15 mouse cellular contexts compared by ENCODE assay signal in genomic region chr9:103424869-103425268, GRCm38 (mm10). TPM values are rescaled to one million over a fixed set of nuclear protein-coding genes. Genes with fewer than 3 reads are reported as not detected.
DNase-seq lines count a peak whose midpoint lies in the region; ATAC-seq and TF ChIP-seq lines count a peak whose summit lies in the region.
"Had no signal": no experiment of that assay in that cellular context is flagged by ENCODE, and none has a peak within 500 bp of the region (broad histone marks: within the 10 kb centered on the region; RNA-seq: fewer than 3 reads in every experiment).

No protein-coding gene starts in this region.

- peak overlapping the region; percentile 94 for H3K4me2 ChIP-seq in CH12.LX (ENCODE audit: insufficient read depth, low read depth, poor library complexity, severe bottlenecking)
- H3K4me2 ChIP-seq in liver, embryonic 11.5 days, result 0 out of 2 replicates have a peak overlapping the region, but pooled peaks have one; percentile 3
- H3K4me2 ChIP-seq in midbrain, embryonic 14.5 days (ENCODE audit: low read length), result no peak overlapping the region
- H3K4me2 ChIP-seq: limb, embryonic 13.5 days; neural tube, embryonic 15.5 days had no signal

- H3K4me3 ChIP-seq in CH12.LX (replicated peaks in 1 of 3; ENCODE audit: low read depth in 2 of 3, low read length in 2 of 3, poor library complexity in 1 of 3), result peak overlapping the region; percentile 50 to 57 (median 51)
- no peak overlapping the region for H3K4me3 ChIP-seq in liver, embryonic 11.5 days (ENCODE audit: low read depth, low read length)
- peak overlapping the region; percentile 37; the same call in 1 of the 2 replicates for H3K4me3 ChIP-seq in spleen, adult 2 months (ENCODE audit: extremely low read depth, insufficient read depth, insufficient read length)
- no peak overlapping the region for H3K4me3 ChIP-seq in kidney, adult 2 months (ENCODE audit: insufficient read depth, low read depth, low read length)
- H3K4me3 ChIP-seq in midbrain, embryonic 14.5 days (replicated peaks; ENCODE audit: low read depth, low read length), result no peak overlapping the region
- H3K4me3 ChIP-seq: limb, embryonic 13.5 days; neural tube, embryonic 15.5 days had no signal

- peak; percentile 94 for DNase-seq in 416B (ENCODE audit: low read depth)
- peak; percentile 95 for DNase-seq in CH12.LX (ENCODE audit: extremely low read depth)
- no peak for DNase-seq in liver, embryonic 11.5 days (ENCODE audit: low spot score)
- peak; percentile 49 to 68 for DNase-seq in spleen, adult 2 months (ENCODE audit: low read depth in 1 of 2, low spot score in 2 of 2)
- no peak for DNase-seq in kidney, adult 2 months
- DNase-seq in midbrain, embryonic 14.5 days, result no peak
- no peak for DNase-seq in lung, postnatal 10 days
- DNase-seq: adrenal gland, postnatal 14 days; cerebellum, adult 2 months; kidney, adult 11 months; layer of hippocampus, adult 9-11 months had no signal

- dilution Hi-C loops in CH12.LX (cut with MboI; ENCODE audit: extremely low pct_ligation_motif_present, extremely low pct_unique_long_range_greater_than_20kb, low sequenced_read_pairs), result no loop called here

- H3K27me3 ChIP-seq in CH12.LX (replicated peaks), result no peaks in the 10 kb centered on the region
- H3K27me3 ChIP-seq in liver, embryonic 11.5 days (replicated peaks; ENCODE audit: control insufficient read depth, insufficient read depth, low read length), result no peaks in the 10 kb centered on the region
- H3K27me3 ChIP-seq in spleen, adult 2 months (ENCODE audit: control insufficient read depth, insufficient read depth, low read length), result no peaks in the 10 kb centered on the region
- H3K27me3 ChIP-seq in kidney, adult 2 months (replicated peaks; ENCODE audit: control insufficient read depth, insufficient read depth, low read length), result no peaks in the 10 kb centered on the region; the same call in 1 of the 2 replicates
- H3K27me3 ChIP-seq in midbrain, embryonic 14.5 days (ENCODE audit: control insufficient read depth, insufficient read depth, low read length), result no peaks in the 10 kb centered on the region
- H3K27me3 ChIP-seq: neural tube, embryonic 15.5 days had no signal

- WGBS in liver, embryonic 11.5 days, result 40% methylated on average over 11 of the region's 11 CpGs
- 4% methylated on average over 11 of the region's 11 CpGs for WGBS in spleen, adult 2 months
- 62% methylated on average over 11 of the region's 11 CpGs for WGBS in kidney, adult 2 months
- WGBS in midbrain, embryonic 14.5 days, result 89% methylated on average over 11 of the region's 11 CpGs

- no peaks in the 10 kb centered on the region for H3K79me2 ChIP-seq in CH12.LX (replicated peaks; ENCODE audit: control insufficient read depth, extremely low read depth, insufficient read depth, poor library complexity, severe bottlenecking)

- peaks cover 0 to 8% of the 10 kb centered on the region in 2 experiments for H3K36me3 ChIP-seq in CH12.LX (replicated peaks in 1 of 2; ENCODE audit: control insufficient read depth in 1 of 2, insufficient read depth in 1 of 2, low read length in 1 of 2)
- no peaks in the 10 kb centered on the region for H3K36me3 ChIP-seq in liver, embryonic 11.5 days (ENCODE audit: control insufficient read depth, insufficient read depth, low read length)
- H3K36me3 ChIP-seq in spleen, adult 2 months (ENCODE audit: control insufficient read depth, insufficient read depth, low read length), result no peaks in the 10 kb centered on the region
- no peaks in the 10 kb centered on the region for H3K36me3 ChIP-seq in kidney, adult 2 months (ENCODE audit: control insufficient read depth, insufficient read depth, low read length)
- H3K36me3 ChIP-seq in midbrain, embryonic 14.5 days (ENCODE audit: control insufficient read depth, insufficient read depth, low read length), result no peaks in the 10 kb centered on the region
- H3K36me3 ChIP-seq: limb, embryonic 13.5 days; neural tube, embryonic 15.5 days had no signal

- H3K9me3 ChIP-seq in CH12.LX (replicated peaks; ENCODE audit: low read length), result no peaks in the 10 kb centered on the region
- no peaks in the 10 kb centered on the region for H3K9me3 ChIP-seq in liver, embryonic 11.5 days (ENCODE audit: control insufficient read depth, low read length)
- no peaks in the 10 kb centered on the region for H3K9me3 ChIP-seq in midbrain, embryonic 14.5 days (ENCODE audit: control insufficient read depth, low read length)
- H3K9me3 ChIP-seq: limb, embryonic 13.5 days; neural tube, embryonic 15.5 days had no signal

- ATAC-seq in liver, embryonic 11.5 days (replicated peaks; ENCODE audit: low FRiP score), result no peak
- ATAC-seq in midbrain, embryonic 14.5 days (ENCODE audit: low FRiP score, low TSS enrichment), result no peak
- no peak for ATAC-seq in erythroblast, adult 5-6 weeks (replicated peaks; ENCODE audit: low FRiP score, poor library complexity, severe bottlenecking)

- H3K9ac ChIP-seq in CH12.LX (ENCODE audit: insufficient read depth, low read depth), result peak overlapping the region; percentile 42
- no peak overlapping the region for H3K9ac ChIP-seq in liver, embryonic 11.5 days (ENCODE audit: low read depth, low read length)
- H3K9ac ChIP-seq in midbrain, embryonic 14.5 days (replicated peaks; ENCODE audit: low read length), result no peak overlapping the region
- H3K9ac ChIP-seq: limb, embryonic 13.5 days; neural tube, embryonic 15.5 days had no signal

- TF ChIP-seq CTCF in CH12.LX (conservative IDR thresholded peaks at IDR 0.05 in 1 of 2, IDR thresholded peaks at IDR 0.05 in 1 of 2; ENCODE audit: low read depth in 2 of 2, low read length in 2 of 2), result no peak
- TF ChIP-seq CTCF in spleen, adult 2 months (IDR thresholded peaks at IDR 0.05; ENCODE audit: extremely low read depth, insufficient read depth, insufficient read length, insufficient replicate concordance), result no peak
- no peak for TF ChIP-seq CTCF in kidney, adult 2 months (conservative IDR thresholded peaks at IDR 0.05; ENCODE audit: insufficient read depth, insufficient read length, low read depth, low read length)

- no peak for TF ChIP-seq POLR2A in CH12.LX (IDR thresholded peaks at IDR 0.05; ENCODE audit: low read depth, low read length)
- no peak for TF ChIP-seq POLR2A in spleen, adult 2 months (IDR thresholded peaks at IDR 0.05; ENCODE audit: low read depth, low read length)
- TF ChIP-seq POLR2A in kidney, adult 2 months (IDR thresholded peaks at IDR 0.05; ENCODE audit: low read depth, low read length), result no peak

- TF ChIP-seq RAD21 in CH12.LX (IDR thresholded peaks at IDR 0.05; ENCODE audit: low read depth, low read length), result no peak

- H3K27ac ChIP-seq in CH12.LX (ENCODE audit: insufficient read depth, low read depth), result peak overlapping the region; percentile 82
- H3K27ac ChIP-seq in liver, embryonic 11.5 days (ENCODE audit: low read depth, low read length), result no peak overlapping the region
- peak overlapping the region; percentile 74; the same call in 1 of the 2 replicates for H3K27ac ChIP-seq in spleen, adult 2 months (ENCODE audit: insufficient read depth, low read length)
- no peak overlapping the region for H3K27ac ChIP-seq in kidney, adult 2 months (ENCODE audit: insufficient read depth, low read depth, low read length)
- no peak overlapping the region for H3K27ac ChIP-seq in midbrain, embryonic 14.5 days (replicated peaks; ENCODE audit: low read depth, low read length)
- H3K27ac ChIP-seq: limb, embryonic 13.5 days; neural tube, embryonic 15.5 days had no signal

- TF ChIP-seq EP300 in CH12.LX (IDR thresholded peaks at IDR 0.05; ENCODE audit: low read length), result peak; percentile 91

- H3K4me1 ChIP-seq in CH12.LX (ENCODE audit: control insufficient read depth in 1 of 2, insufficient read depth in 2 of 2), result peaks cover 28 to 64% of the 10 kb centered on the region in 2 experiments
- no peaks in the 10 kb centered on the region; the same call in 1 of the 2 replicates for H3K4me1 ChIP-seq in liver, embryonic 11.5 days (replicated peaks; ENCODE audit: control insufficient read depth, insufficient read depth, low read length)
- peaks cover 16% of the 10 kb centered on the region; the same call in 1 of the 2 replicates for H3K4me1 ChIP-seq in spleen, adult 2 months (ENCODE audit: control insufficient read depth, insufficient read depth, insufficient read length)
- H3K4me1 ChIP-seq in kidney, adult 2 months (ENCODE audit: control insufficient read depth, insufficient read depth, low read length), result no peaks in the 10 kb centered on the region
- peaks cover 12% of the 10 kb centered on the region; the same call in 1 of the 2 replicates for H3K4me1 ChIP-seq in midbrain, embryonic 14.5 days (ENCODE audit: control insufficient read depth, insufficient read depth, low read length)

- in situ Hi-C loops in CH12.LX (cut with MboI; ENCODE audit: low pct_ligation_motif_present, low pct_unique_long_range_greater_than_20kb, low sequenced_read_pairs), result loop anchor here (5.0 kb wide), 1 partner anchor 58 kb away; the partner anchor contains the start of gene Cdv3

TF ChIP-seq in CH12.LX, 34 proteins besides CTCF, POLR2A, EP300 and RAD21 (continues in another document):
- TF ChIP-seq JUN (IDR thresholded peaks at IDR 0.05; ENCODE audit: insufficient read depth, low read depth, low read length) (peak; percentile 71), RCOR1 (conservative IDR thresholded peaks at IDR 0.05; ENCODE audit: low read depth, low read length) (peak; percentile 90; the same call in 1 of the 2 replicates), MYC (IDR thresholded peaks at IDR 0.05; ENCODE audit: low read depth, low read length) (peak; percentile 80), SMC3 (IDR thresholded peaks at IDR 0.05; ENCODE audit: low read depth, low read length) (no peak)

RNA-seq across cellular contexts. Expression of gene Bfsp2, which starts 55.4 kb away (rescaled TPM):
- 0.55 and 0.64 TPM in 2 replicates for total RNA-seq in CH12.LX (2012; rRNA removed)
- total RNA-seq in CH12.LX (2014; rRNA removed), result 3.4 and 4.1 TPM in 2 replicates
- 4.8 and 5.7 TPM in 2 replicates for polyA plus RNA-seq in CH12.LX (2012; ENCODE audit: insufficient read length, low read depth)
- 0.42 and 0.55 TPM in 2 replicates for polyA plus RNA-seq in liver, embryonic 11.5 days (2014; fragmentation: Nextera tagmentation; extraction: Ambion mirVana)
- polyA plus RNA-seq in spleen, adult 2 months (2012; rRNA removed), result 6.9 and 8.9 TPM in 2 replicates
- 0.14 and 0.56 TPM in 2 replicates for polyA plus RNA-seq in kidney, adult 2 months (2012; rRNA removed)
- 2.7 and 4.0 TPM in 2 replicates for polyA plus RNA-seq in midbrain, embryonic 14.5 days (2014; fragmentation: Nextera tagmentation; extraction: Ambion mirVana)
- not detected in 2 replicates for total RNA-seq in erythroblast, adult 5-6 weeks (2015; ENCODE audit: low replicate concordance)
- not detected in 2 replicates for total RNA-seq in erythroblast, adult 5-6 weeks (2017; ENCODE audit: low replicate concordance)
- total RNA-seq: adrenal gland, postnatal 14 days; ES-E14 had no signal

RNA-seq across cellular contexts. Expression of gene Cdv3, which starts 59.2 kb away (rescaled TPM):
- total RNA-seq in CH12.LX (2012; rRNA removed), result 189 and 263 TPM in 2 replicates
- 281 and 312 TPM in 2 replicates for total RNA-seq in CH12.LX (2014; rRNA removed)
- 341 and 343 TPM in 2 replicates for polyA plus RNA-seq in CH12.LX (2012; ENCODE audit: insufficient read length, low read depth)
- 123 and 137 TPM in 2 replicates for polyA plus RNA-seq in liver, embryonic 11.5 days (2014; fragmentation: Nextera tagmentation; extraction: Ambion mirVana)
- polyA plus RNA-seq in spleen, adult 2 months (2012; rRNA removed), result 29.4 and 46.7 TPM in 2 replicates
- 24.4 and 27.0 TPM in 2 replicates for polyA plus RNA-seq in kidney, adult 2 months (2012; rRNA removed)
- 62.0 and 76.0 TPM in 2 replicates for polyA plus RNA-seq in midbrain, embryonic 14.5 days (2014; fragmentation: Nextera tagmentation; extraction: Ambion mirVana)
- 22.7 and 28.2 TPM in 2 replicates for total RNA-seq in erythroblast, adult 5-6 weeks (2015; ENCODE audit: low replicate concordance)
- total RNA-seq in erythroblast, adult 5-6 weeks (2017; ENCODE audit: low replicate concordance), result 43.1 and 45.6 TPM in 2 replicates

Comparison
In these comparisons a context has a peak if more than half of its experiments do, and no peak if none do; other contexts are left out.
1. DNase-seq: peak in 416B (single experiment), CH12.LX (single experiment) and spleen, adult 2 months (2 of 2); none in liver, embryonic 11.5 days (single experiment), kidney, adult 2 months (single experiment), midbrain, embryonic 14.5 days (single experiment) and lung, postnatal 10 days (single experiment).
2. H3K27ac ChIP-seq: peak in CH12.LX (single experiment) and spleen, adult 2 months (single experiment); none in liver, embryonic 11.5 days (single experiment), kidney, adult 2 months (single experiment) and midbrain, embryonic 14.5 days (single experiment).
3. H3K4me3 ChIP-seq: peak in CH12.LX (3 of 3) and spleen, adult 2 months (single experiment); none in liver, embryonic 11.5 days (single experiment), kidney, adult 2 months (single experiment) and midbrain, embryonic 14.5 days (single experiment).